Mouse (Mus musculus) ES-Bruce4 (cell line): Measurements from ENCODE around the gene Kin. TPM values are rescaled to one million over a fixed set of nuclear protein-coding genes. Genes with fewer than 3 reads are reported as not detected.

Source experiments
- H3K27ac ChIP-seq: 2 replicates; pipeline ENCODE4 v1.5.1; 2012; ENCODE audit warnings: low read length, inconsistent platforms; ENCODE audit not compliant: insufficient read depth
- H3K27me3 ChIP-seq: 2 replicates; pipeline ENCODE4 v1.6.1; 2012; ENCODE audit warnings: mild to moderate bottlenecking, low read length, inconsistent platforms; ENCODE audit not compliant: control insufficient read depth, poor library complexity, insufficient read depth, severe bottlenecking
- H3K36me3 ChIP-seq: 2 replicates; pipeline ENCODE4 v1.6.1; 2012; ENCODE audit warnings: inconsistent platforms, mild to moderate bottlenecking, low read length, moderate library complexity; ENCODE audit not compliant: control insufficient read depth, poor library complexity, insufficient read depth, severe bottlenecking
- H3K4me1 ChIP-seq: one replicate; pipeline ENCODE4 v1.8.1; 2011; ENCODE audit warnings: low read length; ENCODE audit not compliant: control insufficient read depth, insufficient read depth
- H3K4me3 ChIP-seq: 2 replicates; pipeline ENCODE4 v1.5.1; 2011; ENCODE audit warnings: low read depth, mild to moderate bottlenecking, low read length
- H3K9ac ChIP-seq: 2 replicates; pipeline ENCODE4 v1.6.1; 2012; ENCODE audit warnings: low read depth, mild to moderate bottlenecking, inconsistent platforms; ENCODE audit not compliant: poor library complexity, severe bottlenecking
- H3K9me3 ChIP-seq: replicated peaks from 2 replicates; pipeline ENCODE4 v1.6.1; 2012; ENCODE audit warnings: mild to moderate bottlenecking, low read length, inconsistent platforms; ENCODE audit not compliant: control insufficient read depth, poor library complexity, insufficient read depth, severe bottlenecking
- CTCF ChIP-seq: IDR thresholded peaks from one replicate; pipeline ENCODE4 v1.8.1; 2011; ENCODE audit warnings: low read depth, low read length
- EP300 ChIP-seq: IDR thresholded peaks from 2 replicates; pipeline ENCODE4 v1.6.1; 2011; ENCODE audit warnings: low read depth, low read length; ENCODE audit not compliant: insufficient read depth
- POLR2A ChIP-seq: IDR thresholded peaks from one replicate; pipeline ENCODE4 v1.8.1; 2011; ENCODE audit warnings: low read length; ENCODE audit not compliant: insufficient read depth
- polyA plus RNA-seq: library from polyadenylated mRNA; stranded (reverse); fragments of >200 nt; gene quantifications from 2 replicates; pipeline ENCODE4 v1.2.4, GENCODE M21; 2011; ENCODE audit warnings: low read depth; ENCODE audit not compliant: missing spikeins, insufficient read depth, insufficient read length

Gene Kin
- polyA plus RNA-seq, 1 experiment = 29.6 TPM

DNA sequence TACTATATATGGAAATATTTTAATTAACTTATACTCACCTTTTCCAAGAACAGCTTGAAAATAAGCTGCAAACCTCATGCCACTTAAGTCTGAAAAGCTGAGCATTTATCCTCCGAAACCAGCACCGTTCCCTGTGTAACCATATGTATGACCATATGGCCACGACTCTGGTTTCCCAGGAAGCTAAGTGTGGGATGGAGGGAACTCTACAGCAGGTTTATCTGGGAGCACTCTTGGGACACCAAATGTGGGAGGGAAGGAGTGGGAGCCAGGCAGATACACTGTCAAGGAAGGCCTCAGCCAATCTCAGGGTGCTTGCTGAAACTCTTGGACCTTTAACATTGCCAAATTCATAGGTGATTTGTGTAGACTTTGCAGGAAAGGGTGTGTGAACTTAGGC lies 29.5 kb upstream of the Kin start:
- TF ChIP-seq POLR2A (no peak), EP300 (no peak), CTCF (no peak)

DNA sequence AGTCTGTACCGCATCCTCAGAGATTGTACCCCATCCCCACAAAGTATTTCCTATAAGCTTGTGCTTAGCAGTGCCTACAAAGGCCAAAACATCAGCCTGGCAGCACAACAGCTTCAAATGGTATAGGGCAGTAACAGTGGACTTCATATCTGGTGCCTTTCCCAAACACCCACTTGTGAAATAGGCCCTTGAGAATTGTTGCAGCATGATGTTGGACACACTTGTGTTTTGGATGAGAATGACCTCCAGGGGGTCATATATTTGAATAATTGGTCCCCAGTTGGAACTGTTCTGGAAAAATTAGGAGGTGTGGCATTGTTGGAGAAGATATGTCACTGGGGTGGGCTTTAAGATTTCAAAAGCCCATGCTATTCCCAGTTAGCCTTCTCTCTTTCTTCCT lies 28.4 kb upstream of the Kin start:
- Histone ChIP-seq H3K27me3 (no peaks in the 10 kb centered on the region), H3K4me1 (peaks cover 2% of the 10 kb centered on the region), H3K36me3 (peaks cover 19% of the 10 kb centered on the region), H3K27ac (no peak overlapping the region), H3K4me3 (no peak overlapping the region), H3K9ac (no peak overlapping the region), H3K9me3 (no peaks in the 10 kb centered on the region)
- no peak for TF ChIP-seq CTCF
- TF ChIP-seq EP300 = no peak
- TF ChIP-seq POLR2A = no peak

More for the DNA sequence above, 29.5 kb upstream of the Kin start:
- H3K9ac ChIP-seq = no peak overlapping the region
- H3K4me3 ChIP-seq = no peak overlapping the region
- no peaks in the 10 kb centered on the region for H3K27me3 ChIP-seq
- no peak overlapping the region for H3K27ac ChIP-seq
- H3K4me1 ChIP-seq = peaks cover 2% of the 10 kb centered on the region
- peaks cover 12% of the 10 kb centered on the region for H3K36me3 ChIP-seq
- H3K9me3 ChIP-seq = no peaks in the 10 kb centered on the region

DNA sequence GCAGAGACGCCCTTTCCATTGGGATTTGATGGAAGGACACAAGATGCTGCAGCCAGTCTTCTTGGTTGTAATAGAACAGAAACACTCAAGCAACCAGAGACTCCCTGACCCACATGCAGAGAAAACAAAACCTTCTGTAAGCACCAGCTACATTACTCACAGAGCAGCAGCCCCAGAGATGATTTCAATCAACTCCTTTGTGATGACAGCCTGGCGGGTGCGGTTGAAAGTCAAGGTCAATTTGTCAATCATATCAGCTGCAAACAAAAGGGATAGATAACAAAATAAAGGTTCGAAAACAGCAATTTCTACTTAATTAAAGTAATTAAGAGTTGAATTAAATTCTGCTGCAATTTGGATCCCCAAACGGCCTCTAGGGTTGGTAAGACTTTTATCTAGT lies 21.6 kb upstream of the Kin start:
- Histone ChIP-seq H3K36me3 (peaks cover 77% of the 10 kb centered on the region), H3K9ac (no peak overlapping the region), H3K27ac (no peak overlapping the region), H3K4me3 (no peak overlapping the region), H3K9me3 (no peaks in the 10 kb centered on the region), H3K27me3 (no peaks in the 10 kb centered on the region), H3K4me1 (no peaks in the 10 kb centered on the region)
- TF ChIP-seq EP300 (no peak), POLR2A (no peak), CTCF (no peak)

DNA sequence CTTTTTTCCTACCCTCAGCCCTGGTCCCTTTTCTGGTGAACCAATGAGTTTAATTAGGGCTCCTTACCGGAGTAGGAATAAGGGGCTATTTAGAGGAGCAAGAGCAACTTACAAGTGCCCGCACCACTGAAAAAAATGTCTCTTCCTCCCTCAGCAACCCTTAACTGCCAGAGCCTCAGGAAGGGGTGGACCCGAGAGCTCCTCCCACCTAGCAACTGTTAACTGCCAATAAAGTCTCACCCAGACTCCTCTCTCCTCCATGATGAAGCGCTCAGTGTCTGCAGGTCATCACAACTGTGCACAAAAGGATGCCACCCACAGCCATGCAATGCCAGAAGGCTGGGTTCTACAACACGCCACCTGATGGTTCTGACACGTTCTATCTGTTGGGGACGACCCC lies 8.6 kb upstream of the Kin start:
- Histone ChIP-seq H3K27ac (no peak overlapping the region), H3K4me3 (no peak overlapping the region), H3K9ac (no peak overlapping the region), H3K9me3 (no peaks in the 10 kb centered on the region), H3K36me3 (peaks cover 20% of the 10 kb centered on the region), H3K27me3 (no peaks in the 10 kb centered on the region), H3K4me1 (peaks cover 5% of the 10 kb centered on the region)
- TF ChIP-seq CTCF (no peak), EP300 (no peak), POLR2A (no peak)

DNA sequence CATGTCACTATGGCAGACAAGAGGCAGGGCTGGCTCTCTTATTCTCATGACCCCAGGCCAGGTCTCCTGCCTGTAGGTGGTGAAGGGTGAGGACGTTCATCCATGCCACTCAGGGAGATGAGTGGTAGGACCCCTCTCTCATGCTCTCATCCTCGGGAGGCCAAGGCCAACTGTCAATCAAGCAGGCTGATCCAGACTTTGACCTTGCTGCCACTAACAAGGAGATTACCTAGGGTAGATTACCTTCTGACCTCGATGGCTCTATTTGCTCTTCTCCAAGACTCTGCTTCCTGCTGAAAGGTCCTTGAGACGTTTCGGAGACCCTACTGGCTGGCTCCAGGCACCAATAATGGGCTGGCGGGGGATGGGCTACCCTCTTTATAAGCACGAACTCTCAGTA lies 5.9 kb upstream of the Kin start:
- Histone ChIP-seq H3K9me3 (no peaks in the 10 kb centered on the region), H3K27me3 (no peaks in the 10 kb centered on the region), H3K36me3 (peaks cover 4% of the 10 kb centered on the region), H3K4me3 (no peak overlapping the region), H3K4me1 (peaks cover 5% of the 10 kb centered on the region), H3K27ac (no peak overlapping the region), H3K9ac (no peak overlapping the region)
- TF ChIP-seq EP300 = no peak
- TF ChIP-seq POLR2A = no peak
- TF ChIP-seq CTCF = no peak

DNA sequence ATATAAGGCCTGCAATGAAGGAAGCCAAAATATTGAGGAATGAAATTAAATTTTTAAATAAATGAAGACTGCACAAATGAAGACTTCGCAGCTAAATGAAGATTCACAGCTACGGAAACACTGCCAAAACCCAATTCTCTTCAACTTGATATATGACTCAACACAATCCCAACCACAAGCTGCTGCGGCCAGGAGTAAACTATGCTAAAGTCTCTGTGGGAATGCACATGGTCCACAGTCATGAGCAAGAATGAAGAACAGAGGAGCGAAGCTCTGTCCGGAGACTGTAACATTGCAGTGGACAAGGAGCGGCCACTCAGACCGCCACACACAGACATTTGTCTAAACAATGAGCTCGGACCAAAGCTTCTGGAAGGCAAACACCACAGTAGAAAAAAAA lies 3.7 kb upstream of the Kin start:
- TF ChIP-seq POLR2A = no peak
- TF ChIP-seq CTCF = no peak
- no peak for TF ChIP-seq EP300
- H3K9ac ChIP-seq = no peak overlapping the region
- H3K27ac ChIP-seq = no peak overlapping the region
- peaks cover 4% of the 10 kb centered on the region for H3K36me3 ChIP-seq
- no peaks in the 10 kb centered on the region for H3K27me3 ChIP-seq
- H3K4me3 ChIP-seq = no peak overlapping the region
- no peaks in the 10 kb centered on the region for H3K9me3 ChIP-seq
- peaks cover 5% of the 10 kb centered on the region for H3K4me1 ChIP-seq
